Mouse (Mus musculus) CH12.LX (cell line): ENCODE results near the gene Plcxd2.

ENCODE experiments used
- CTCF ChIP-seq, 2 experiments: IDR thresholded peaks in 1 of 2; conservative IDR thresholded peaks in 1 of 2; 2 replicates each; pipeline ENCODE4 v1.5.1; 2011 to 2012; ENCODE audit warnings: low read depth in 2 of 2, low read length in 2 of 2, improper control_type of control experiment in 1 of 2, inconsistent platforms in 1 of 2, mild to moderate bottlenecking in 1 of 2, moderate library complexity in 1 of 2
- ELF1 ChIP-seq: IDR thresholded peaks from 2 replicates; pipeline ENCODE4 v1.6.1; 2014; ENCODE audit warnings: low read depth, mild to moderate bottlenecking, inconsistent platforms, low read length, improper control_type of control experiment
- POLR2AphosphoS2 ChIP-seq: IDR thresholded peaks from 2 replicates; pipeline ENCODE4 v1.6.1; 2011; ENCODE audit warnings: low read depth, low read length, improper control_type of control experiment
- SMC3 ChIP-seq: IDR thresholded peaks from 2 replicates; pipeline ENCODE4 v1.6.1; 2011; ENCODE audit warnings: low read depth, low read length, improper control_type of control experiment
- ZC3H11A ChIP-seq: IDR thresholded peaks from 2 replicates; pipeline ENCODE4 v1.6.1; 2012; ENCODE audit warnings: low read depth, mild to moderate bottlenecking, inconsistent platforms, low read length, improper control_type of control experiment

- TF ChIP-seq CTCF (conservative IDR thresholded peaks at IDR 0.05 in 1 of 2, IDR thresholded peaks at IDR 0.05 in 1 of 2; ENCODE audit: low read depth in 2 of 2, low read length in 2 of 2), result no peak
- TF ChIP-seq SMC3, result no peak
- TF ChIP-seq ELF1, result no peak
- no peak for TF ChIP-seq ZC3H11A
- TF ChIP-seq POLR2AphosphoS2, result no peak
These were observed 87.3 kb downstream of the Plcxd2 start for GRCm38 (mm10) chr16:45922546-45923229.
